Mouse (Mus musculus): ENCODE measurements around the gene Iqcf1. TPM values are rescaled to one million over a fixed set of nuclear protein-coding genes. Genes with fewer than 3 reads are reported as not detected.
"Not testable (repeated sequence)": the region's sequence is repeated elsewhere in the genome, so short reads cannot be mapped to it uniquely, and the experiment has no call there.

Gene Iqcf1
- polyA plus RNA-seq, 1 experiment from 2014 or later = not detected

- peaks cover 20% of the 10 kb centered on the region for H3K4me1 ChIP-seq (replicated peaks; ENCODE audit: control insufficient read depth, insufficient read depth, low read length)
- WGBS = 5% methylated on average over 16 of the region's 16 CpGs
- no peak overlapping the region for H3K27ac ChIP-seq (ENCODE audit: low read length)
- peak overlapping the region; percentile 56 for H3K9ac ChIP-seq (replicated peaks; ENCODE audit: low read depth, low read length)
- H3K27me3 ChIP-seq (replicated peaks; ENCODE audit: control insufficient read depth, insufficient read depth, low read length) = no peaks in the 10 kb centered on the region
- H3K9me3 ChIP-seq (ENCODE audit: control insufficient read depth, low read length) = no peaks in the 10 kb centered on the region
- no peak for ATAC-seq
- H3K4me3 ChIP-seq (replicated peaks; ENCODE audit: low read length) = peak overlapping the region; percentile 66
- peak overlapping the region; percentile 77 for H3K4me2 ChIP-seq (ENCODE audit: low read length)
- H3K36me3 ChIP-seq (ENCODE audit: control insufficient read depth, insufficient read depth) = no peaks in the 10 kb centered on the region
These were observed 22.1 kb upstream of the Iqcf1 start for GRCm38 (mm10) chr9:106477649-106478048.

GRCm38 (mm10) chr9:106478101-106478500 is 21.7 kb upstream of the Iqcf1 start:
- Histone ChIP-seq H3K9me3 (ENCODE audit: control insufficient read depth, low read length) (no peaks in the 10 kb centered on the region), H3K27me3 (replicated peaks; ENCODE audit: control insufficient read depth, insufficient read depth, low read length) (no peaks in the 10 kb centered on the region), H3K4me1 (replicated peaks; ENCODE audit: control insufficient read depth, insufficient read depth, low read length) (peaks cover 20% of the 10 kb centered on the region), H3K9ac (replicated peaks; ENCODE audit: low read depth, low read length) (no peak overlapping the region), H3K4me3 (replicated peaks; ENCODE audit: low read length) (peak overlapping the region; percentile 66), H3K36me3 (ENCODE audit: control insufficient read depth, insufficient read depth) (peaks cover under 1% of the 10 kb centered on the region), H3K27ac (ENCODE audit: low read length) (no peak overlapping the region), H3K4me2 (ENCODE audit: low read length) (peak overlapping the region; percentile 77)
- 83% methylated on average over 9 of the region's 9 CpGs for WGBS
- ATAC-seq = no peak

GRCm38 (mm10) chr9:106480541-106480940 is 19.2 kb upstream of the Iqcf1 start:
- H3K4me3 ChIP-seq (replicated peaks; ENCODE audit: low read length) = no peak overlapping the region
- H3K27me3 ChIP-seq (replicated peaks; ENCODE audit: control insufficient read depth, insufficient read depth, low read length) = no peaks in the 10 kb centered on the region
- no peak overlapping the region for H3K4me2 ChIP-seq (ENCODE audit: low read length)
- no peaks in the 10 kb centered on the region for H3K9me3 ChIP-seq (ENCODE audit: control insufficient read depth, low read length)
- peaks cover 15% of the 10 kb centered on the region for H3K36me3 ChIP-seq (ENCODE audit: control insufficient read depth, insufficient read depth)
- peaks cover 17% of the 10 kb centered on the region for H3K4me1 ChIP-seq (replicated peaks; ENCODE audit: control insufficient read depth, insufficient read depth, low read length)
- WGBS = 95% methylated on average over 7 of the region's 7 CpGs
- ATAC-seq = no peak
- H3K9ac ChIP-seq (replicated peaks; ENCODE audit: low read depth, low read length) = no peak overlapping the region
- H3K27ac ChIP-seq (ENCODE audit: low read length) = no peak overlapping the region

GRCm38 (mm10) chr9:106481075-106481474 is 18.7 kb upstream of the Iqcf1 start:
- no peak for ATAC-seq
- Histone ChIP-seq H3K4me2 (ENCODE audit: low read length) (no peak overlapping the region), H3K36me3 (ENCODE audit: control insufficient read depth, insufficient read depth) (peaks cover 15% of the 10 kb centered on the region), H3K4me3 (replicated peaks; ENCODE audit: low read length) (no peak overlapping the region), H3K9ac (replicated peaks; ENCODE audit: low read depth, low read length) (no peak overlapping the region), H3K27ac (ENCODE audit: low read length) (no peak overlapping the region), H3K9me3 (ENCODE audit: control insufficient read depth, low read length) (no peaks in the 10 kb centered on the region), H3K27me3 (replicated peaks; ENCODE audit: control insufficient read depth, insufficient read depth, low read length) (no peaks in the 10 kb centered on the region), H3K4me1 (replicated peaks; ENCODE audit: control insufficient read depth, insufficient read depth, low read length) (peaks cover 17% of the 10 kb centered on the region)
- 98% methylated on average over 15 of the region's 15 CpGs for WGBS

- no peak overlapping the region for H3K27ac ChIP-seq (ENCODE audit: low read length)
- H3K9ac ChIP-seq (replicated peaks; ENCODE audit: low read depth, low read length) = no peak overlapping the region
- no peak for ATAC-seq
- no peaks in the 10 kb centered on the region for H3K9me3 ChIP-seq (ENCODE audit: control insufficient read depth, low read length)
- WGBS = 93% methylated on average over 13 of the region's 13 CpGs
- H3K4me2 ChIP-seq (ENCODE audit: low read length) = no peak overlapping the region
- H3K27me3 ChIP-seq (replicated peaks; ENCODE audit: control insufficient read depth, insufficient read depth, low read length) = no peaks in the 10 kb centered on the region
- H3K36me3 ChIP-seq (ENCODE audit: control insufficient read depth, insufficient read depth) = peaks cover 15% of the 10 kb centered on the region
- no peak overlapping the region for H3K4me3 ChIP-seq (replicated peaks; ENCODE audit: low read length)
- H3K4me1 ChIP-seq (replicated peaks; ENCODE audit: control insufficient read depth, insufficient read depth, low read length) = peaks cover 12% of the 10 kb centered on the region
These were observed 18.1 kb upstream of the Iqcf1 start for GRCm38 (mm10) chr9:106481676-106482075.

- Histone ChIP-seq H3K4me3 (replicated peaks; ENCODE audit: low read length) (no peak overlapping the region), H3K27me3 (replicated peaks; ENCODE audit: control insufficient read depth, insufficient read depth, low read length) (no peaks in the 10 kb centered on the region), H3K27ac (ENCODE audit: low read length) (no peak overlapping the region), H3K4me1 (replicated peaks; ENCODE audit: control insufficient read depth, insufficient read depth, low read length) (peaks cover 11% of the 10 kb centered on the region), H3K36me3 (ENCODE audit: control insufficient read depth, insufficient read depth) (peaks cover 15% of the 10 kb centered on the region), H3K9ac (replicated peaks; ENCODE audit: low read depth, low read length) (no peak overlapping the region), H3K9me3 (ENCODE audit: control insufficient read depth, low read length) (no peaks in the 10 kb centered on the region), H3K4me2 (ENCODE audit: low read length) (no peak overlapping the region)
- no peak for ATAC-seq
- WGBS = 88% methylated on average over 17 of the region's 17 CpGs
These were observed 17.1 kb upstream of the Iqcf1 start for GRCm38 (mm10) chr9:106482578-106483115.

- H3K4me1 ChIP-seq (replicated peaks; ENCODE audit: control insufficient read depth, insufficient read depth, low read length) = peaks cover 6% of the 10 kb centered on the region
- peaks cover 15% of the 10 kb centered on the region for H3K36me3 ChIP-seq (ENCODE audit: control insufficient read depth, insufficient read depth)
- 98% methylated on average over 10 of the region's 10 CpGs for WGBS
- no peak overlapping the region for H3K4me2 ChIP-seq (ENCODE audit: low read length)
- no peak overlapping the region for H3K27ac ChIP-seq (ENCODE audit: low read length)
- H3K9me3 ChIP-seq (ENCODE audit: control insufficient read depth, low read length) = no peaks in the 10 kb centered on the region
- H3K9ac ChIP-seq (replicated peaks; ENCODE audit: low read depth, low read length) = no peak overlapping the region
- no peak overlapping the region for H3K4me3 ChIP-seq (replicated peaks; ENCODE audit: low read length)
- H3K27me3 ChIP-seq (replicated peaks; ENCODE audit: control insufficient read depth, insufficient read depth, low read length) = no peaks in the 10 kb centered on the region
- ATAC-seq = no peak
These were observed 16.6 kb upstream of the Iqcf1 start for GRCm38 (mm10) chr9:106483136-106483535.

GRCm38 (mm10) chr9:106483606-106484005 is 16.2 kb upstream of the Iqcf1 start:
- peaks cover 15% of the 10 kb centered on the region for H3K36me3 ChIP-seq (ENCODE audit: control insufficient read depth, insufficient read depth)

GRCm38 (mm10) chr9:106485076-106485475 is 14.7 kb upstream of the Iqcf1 start:
- Histone ChIP-seq H3K36me3 (ENCODE audit: control insufficient read depth, insufficient read depth) (peaks cover 15% of the 10 kb centered on the region), H3K27me3 (replicated peaks; ENCODE audit: control insufficient read depth, insufficient read depth, low read length) (no peaks in the 10 kb centered on the region), H3K4me3 (replicated peaks; ENCODE audit: low read length) (no peak overlapping the region), H3K9me3 (ENCODE audit: control insufficient read depth, low read length) (no peaks in the 10 kb centered on the region), H3K9ac (replicated peaks; ENCODE audit: low read depth, low read length) (no peak overlapping the region), H3K4me2 (ENCODE audit: low read length) (no peak overlapping the region), H3K27ac (ENCODE audit: low read length) (no peak overlapping the region), H3K4me1 (replicated peaks; ENCODE audit: control insufficient read depth, insufficient read depth, low read length) (no peaks in the 10 kb centered on the region)
- ATAC-seq = no peak
- WGBS = 80% methylated on average over 10 of the region's 10 CpGs

More at GRCm38 (mm10) chr9:106483606-106484005, 16.2 kb upstream of the Iqcf1 start:
- no peak overlapping the region for H3K4me3 ChIP-seq (replicated peaks; ENCODE audit: low read length)
- H3K27ac ChIP-seq (ENCODE audit: low read length) = no peak overlapping the region
- H3K4me1 ChIP-seq (replicated peaks; ENCODE audit: control insufficient read depth, insufficient read depth, low read length) = peaks cover 1% of the 10 kb centered on the region; the same call in 1 of the 2 replicates
- H3K4me2 ChIP-seq (ENCODE audit: low read length) = no peak overlapping the region
- no peak overlapping the region for H3K9ac ChIP-seq (replicated peaks; ENCODE audit: low read depth, low read length)
- no peak for ATAC-seq
- 93% methylated on average over 17 of the region's 17 CpGs for WGBS
- no peaks in the 10 kb centered on the region for H3K27me3 ChIP-seq (replicated peaks; ENCODE audit: control insufficient read depth, insufficient read depth, low read length)
- no peaks in the 10 kb centered on the region for H3K9me3 ChIP-seq (ENCODE audit: control insufficient read depth, low read length)

GRCm38 (mm10) chr9:106487602-106488001 is 12.2 kb upstream of the Iqcf1 start:
- not testable (repeated sequence) for H3K4me1 ChIP-seq (replicated peaks; ENCODE audit: control insufficient read depth, insufficient read depth, low read length); H3K27me3 ChIP-seq (replicated peaks; ENCODE audit: control insufficient read depth, insufficient read depth, low read length); H3K4me2 ChIP-seq (ENCODE audit: low read length); H3K9me3 ChIP-seq (ENCODE audit: control insufficient read depth, low read length); H3K4me3 ChIP-seq (replicated peaks; ENCODE audit: low read length); ATAC-seq; H3K9ac ChIP-seq (replicated peaks; ENCODE audit: low read depth, low read length); H3K27ac ChIP-seq (ENCODE audit: low read length)
- H3K36me3 ChIP-seq (ENCODE audit: control insufficient read depth, insufficient read depth) = peaks cover 15% of the 10 kb centered on the region
- WGBS = 76% methylated on average over 6 of the region's 6 CpGs

All from forebrain, embryonic 16.5 days (tissue).